Mouse (Mus musculus): ENCODE measurements around the gene Hoxc11.

Gene Hoxc11

DNA sequence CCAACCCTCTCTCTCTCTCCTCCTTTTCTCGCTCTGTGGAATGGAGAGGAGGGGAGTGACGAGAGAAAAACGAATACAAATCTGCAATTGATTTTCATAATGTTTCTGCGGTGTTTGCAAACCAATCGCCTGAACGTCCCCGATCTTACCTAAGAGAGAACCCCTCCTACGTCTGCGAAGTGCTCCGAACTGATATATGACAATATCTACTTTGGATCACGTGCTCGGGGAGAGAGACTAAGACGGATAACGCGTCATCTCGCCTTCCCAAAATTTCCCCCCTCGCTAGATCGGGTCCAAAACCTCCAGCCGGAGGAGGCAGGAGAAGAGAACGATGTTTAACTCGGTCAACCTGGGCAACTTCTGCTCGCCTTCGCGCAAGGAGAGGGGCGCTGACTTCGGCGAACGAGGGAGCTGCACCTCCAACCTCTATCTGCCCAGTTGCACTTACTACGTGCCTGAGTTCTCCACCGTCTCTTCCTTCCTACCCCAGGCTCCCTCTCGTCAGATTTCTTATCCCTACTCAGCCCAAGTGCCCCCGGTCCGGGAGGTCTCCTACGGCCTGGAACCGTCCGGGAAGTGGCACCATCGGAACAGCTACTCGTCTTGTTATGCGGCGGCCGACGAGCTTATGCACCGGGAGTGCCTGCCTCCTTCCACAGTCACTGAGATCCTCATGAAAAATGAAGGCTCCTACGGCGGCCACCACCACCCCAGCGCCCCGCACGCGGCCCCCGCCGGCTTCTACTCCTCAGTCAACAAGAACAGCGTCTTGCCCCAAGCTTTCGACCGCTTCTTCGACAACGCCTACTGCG, at the start of gene Hoxc11:
Hoxc11 (plus strand) TSS at position 236 of the 815 bp plus-strand sequence.
- no peak for DNase-seq (ENCODE audit: low read depth, low spot score)

DNA sequence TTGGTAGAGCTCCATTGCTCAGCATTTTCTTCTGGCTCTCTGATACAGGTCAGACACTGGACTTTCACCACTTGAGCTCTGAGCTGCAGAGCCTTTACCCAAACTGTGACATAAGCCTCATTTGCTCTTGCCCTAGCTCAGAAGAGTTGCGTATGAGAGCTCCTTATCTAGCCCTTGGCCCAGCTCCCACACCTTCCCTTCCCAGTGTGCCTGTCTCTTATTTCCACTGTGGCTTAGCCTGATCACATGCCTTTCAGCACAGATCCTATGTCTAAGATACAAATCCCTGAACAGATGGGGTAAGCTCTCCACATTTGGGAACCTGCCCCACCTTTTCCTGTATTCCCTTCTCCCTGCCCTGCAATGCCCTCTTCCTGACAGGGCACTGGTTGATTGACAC, 49.3 kb upstream of the Hoxc11 start:
- no peak for DNase-seq (ENCODE audit: low read depth, low spot score)

DNA sequence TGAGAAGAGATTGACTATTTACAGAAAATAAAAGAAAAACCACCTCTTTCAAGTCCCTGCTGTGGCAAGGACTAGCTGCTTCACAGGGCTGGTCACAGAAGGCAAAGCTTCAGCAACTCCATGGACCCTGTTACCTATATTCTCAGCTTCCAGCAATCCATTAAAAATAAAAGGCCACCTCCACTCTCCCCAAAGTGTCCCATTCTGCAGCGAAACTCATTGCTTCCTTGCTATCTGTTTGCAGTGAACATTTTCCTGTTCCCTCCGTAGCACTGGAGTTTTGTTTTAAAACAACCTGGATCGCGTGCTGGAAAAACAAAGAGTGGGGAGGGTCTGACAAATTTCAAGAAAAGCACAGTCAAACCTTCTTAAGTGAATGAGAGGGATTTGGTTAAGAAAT, 44.7 kb upstream of the Hoxc11 start:
- DNase-seq (ENCODE audit: low read depth, low spot score): no peak

DNA sequence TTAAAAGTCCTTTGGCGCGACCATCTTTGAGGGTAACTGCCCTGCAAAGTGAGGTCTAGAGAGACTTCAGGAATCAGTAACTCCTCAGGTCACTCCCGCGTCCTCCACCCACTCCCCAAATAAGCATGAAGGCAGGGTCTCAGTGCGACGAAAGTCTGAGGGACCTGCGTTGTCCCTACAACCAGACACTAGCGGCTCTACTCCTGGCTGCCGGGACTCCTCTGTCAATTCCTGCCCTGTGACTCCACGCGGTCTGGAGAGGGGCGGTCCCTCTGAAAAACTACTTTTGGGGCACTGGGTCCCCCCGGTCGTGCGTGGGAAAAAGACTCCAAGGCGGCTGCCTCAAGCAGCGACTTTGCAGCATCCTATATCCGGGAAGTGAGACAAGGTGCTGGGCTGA, 44.2 kb upstream of the Hoxc11 start:
- DNase-seq (ENCODE audit: low read depth, low spot score): no peak

DNA sequence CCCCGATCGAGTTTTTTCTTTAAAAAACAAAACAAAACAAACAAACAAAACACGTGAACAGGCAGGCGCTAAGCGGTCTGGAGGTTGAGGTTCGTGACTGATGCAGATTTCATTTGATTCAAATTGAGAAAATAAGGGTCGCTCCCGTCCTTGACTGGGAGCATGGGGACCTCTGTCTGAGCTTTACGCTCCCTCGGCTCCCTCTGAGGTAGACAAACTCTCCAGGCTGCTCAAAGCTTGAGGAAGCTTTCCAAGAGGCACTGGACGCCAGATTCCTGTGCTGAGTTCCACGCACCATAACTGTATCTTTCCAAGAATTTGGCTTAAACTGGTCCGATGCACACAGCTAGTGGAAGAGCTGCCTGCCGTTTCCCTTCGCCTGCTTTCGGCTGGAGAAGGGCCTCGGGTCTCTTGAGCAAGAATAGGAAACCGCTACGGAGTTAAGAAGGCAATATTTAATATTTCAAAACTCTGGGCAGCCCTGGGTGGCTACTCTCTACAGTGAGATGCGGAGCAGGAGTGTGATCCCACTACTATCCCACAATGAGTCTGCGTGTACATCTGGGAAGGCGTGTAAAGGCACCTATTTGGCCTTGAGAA, 43.6 kb upstream of the Hoxc11 start:
- no peak for DNase-seq (ENCODE audit: low read depth, low spot score)

DNA sequence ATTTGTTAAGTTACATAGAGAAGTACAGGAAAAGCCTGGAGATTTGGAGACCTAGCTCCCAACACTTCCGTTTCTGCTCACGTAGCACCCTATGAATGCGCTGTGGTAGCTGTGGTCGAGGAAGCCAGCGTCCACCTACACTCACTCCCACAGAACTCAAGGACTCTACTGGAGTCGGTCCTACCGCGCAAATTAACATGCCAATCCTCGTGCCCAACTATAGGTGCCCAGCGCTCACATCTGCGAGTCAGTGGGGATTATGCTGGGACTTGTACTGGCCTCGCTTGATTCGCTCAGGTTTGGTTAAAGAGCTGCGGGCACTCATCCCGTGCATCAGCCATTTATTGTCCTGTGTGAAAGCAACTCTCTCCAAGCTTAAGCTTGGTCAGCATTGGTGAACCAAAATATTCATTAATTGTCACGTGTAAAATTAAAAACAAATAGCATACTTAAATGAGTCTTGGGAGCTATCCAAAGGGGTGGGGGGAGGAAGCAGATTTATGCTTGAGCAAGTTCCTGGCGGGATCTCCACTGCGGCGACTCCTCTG, 41.1 kb upstream of the Hoxc11 start:
- no peak for DNase-seq (ENCODE audit: low read depth, low spot score)

DNA sequence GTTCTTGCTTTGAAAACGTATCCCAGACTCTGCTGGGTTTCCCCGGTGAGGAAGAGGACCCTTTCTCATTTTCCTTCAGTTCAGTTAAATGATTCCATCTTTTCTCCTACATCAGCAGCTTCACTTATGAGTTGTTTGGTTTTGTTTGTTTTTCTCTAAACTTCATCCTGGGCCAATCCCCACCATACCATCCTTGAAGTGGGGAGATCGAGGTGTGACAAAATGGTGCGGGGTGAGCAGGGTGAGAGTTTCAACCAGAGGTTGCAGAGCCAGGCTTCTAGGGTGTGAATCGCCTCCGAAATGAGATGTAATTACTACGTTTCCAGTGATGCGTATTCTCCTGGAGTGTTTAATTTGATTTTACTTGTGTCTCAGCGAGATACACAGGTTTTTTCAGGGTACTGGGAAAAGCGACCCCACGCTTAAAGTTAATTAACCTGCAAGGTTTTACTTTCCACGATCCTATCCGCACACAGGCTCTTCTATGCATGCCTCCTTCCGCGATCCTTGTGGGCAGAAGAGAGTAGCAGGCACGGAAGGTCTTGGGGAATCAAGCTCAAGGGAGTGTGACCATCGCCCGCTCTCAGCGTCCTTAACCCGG, 36.2 kb upstream of the Hoxc11 start:
- DNase-seq (ENCODE audit: low read depth, low spot score): no peak

DNA sequence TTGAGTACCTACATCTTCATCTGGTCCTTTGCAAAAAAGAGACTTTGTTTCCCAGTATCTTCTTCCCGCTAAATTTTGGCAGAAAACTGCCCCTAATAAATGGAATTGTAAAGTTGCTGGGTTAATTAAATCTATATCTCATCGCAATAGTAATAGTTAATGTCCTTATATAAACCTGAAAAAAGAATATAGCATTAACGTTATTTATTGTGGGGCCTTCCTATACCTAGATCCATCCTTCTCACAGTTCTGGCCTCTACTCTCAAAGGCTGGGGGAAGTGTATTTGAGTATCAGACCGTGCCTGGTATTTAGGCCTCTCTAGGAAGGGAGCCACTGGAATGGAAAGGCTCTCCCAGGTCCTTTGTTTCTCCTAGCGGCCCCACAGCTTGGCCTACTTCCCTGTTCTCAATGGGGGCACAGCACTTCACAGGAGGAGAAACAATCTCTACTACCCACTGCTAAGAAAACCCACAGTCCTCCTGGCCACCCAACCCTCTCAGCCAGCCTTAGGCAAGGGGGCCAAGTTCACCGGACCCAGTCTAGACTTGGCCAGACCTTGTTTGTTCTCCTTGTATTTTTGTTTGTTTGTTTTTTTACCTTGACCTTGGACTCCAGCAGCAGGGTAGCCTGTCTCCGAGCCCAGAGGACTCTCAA, 35.5 kb upstream of the Hoxc11 start:
- DNase-seq (ENCODE audit: low read depth, low spot score): no peak

DNA sequence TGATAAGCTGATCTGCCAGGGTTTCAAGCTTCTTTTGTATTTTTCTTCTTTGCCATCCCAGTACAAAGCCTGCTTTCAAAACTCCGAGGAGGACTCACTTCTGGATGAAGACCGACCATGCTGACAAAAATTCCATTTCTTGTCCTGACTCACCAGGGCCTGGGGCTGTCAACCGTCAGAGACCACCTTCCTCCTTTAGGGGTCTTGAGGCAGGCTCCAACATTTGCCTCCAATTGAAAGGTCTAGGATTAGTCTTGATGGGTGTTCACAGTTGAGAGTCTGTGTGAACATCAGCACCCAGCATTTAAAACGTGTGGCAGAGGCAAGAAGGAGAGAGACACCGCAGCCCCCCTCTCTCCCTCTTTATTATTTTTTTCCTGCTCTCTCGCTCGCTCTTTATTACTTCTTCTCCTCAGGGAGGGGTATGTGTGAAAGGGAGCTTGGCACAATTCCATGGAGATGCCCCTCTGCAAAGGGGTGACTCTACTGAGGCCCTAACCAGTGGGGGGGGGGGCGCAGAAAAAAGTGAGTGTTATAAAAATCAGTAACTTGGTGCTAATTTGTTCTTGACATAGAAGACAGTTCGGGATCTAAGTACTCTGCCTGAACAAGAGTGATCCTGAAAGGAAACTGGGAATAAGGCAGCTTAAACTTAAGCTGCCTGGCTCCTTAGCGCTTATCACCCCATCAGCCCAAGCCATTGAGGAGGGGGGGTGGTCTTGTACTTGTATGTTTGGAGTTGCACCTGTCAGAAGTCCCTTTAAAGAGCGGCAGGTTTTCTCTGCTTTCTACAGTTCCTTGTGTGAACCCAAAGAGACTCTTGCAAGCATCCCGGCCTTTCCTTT, 34.7 kb upstream of the Hoxc11 start:
- no peak for DNase-seq (ENCODE audit: low read depth, low spot score)

DNA sequence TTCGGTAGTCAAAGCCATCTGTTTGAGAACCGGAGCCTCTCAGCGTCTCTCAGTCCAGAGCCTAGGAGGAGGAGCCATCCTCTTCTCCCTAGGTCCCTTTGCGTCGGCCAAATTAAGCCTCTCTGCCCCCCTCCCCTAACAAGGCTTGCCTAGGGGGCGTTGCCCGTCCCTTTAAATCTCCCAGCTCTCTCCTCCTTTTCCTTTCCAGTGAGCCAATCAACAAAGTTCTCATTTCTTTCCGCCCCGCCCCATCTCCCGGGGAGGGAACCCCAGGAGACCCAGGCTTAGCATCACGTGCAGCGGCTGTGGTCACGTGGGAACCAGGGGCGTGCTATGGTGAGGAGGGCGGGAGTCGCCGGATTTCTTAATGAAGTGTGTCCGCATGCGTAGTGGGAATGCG, 33.6 kb upstream of the Hoxc11 start:
- DNase-seq (ENCODE audit: low read depth, low spot score): peak; percentile 80

DNA sequence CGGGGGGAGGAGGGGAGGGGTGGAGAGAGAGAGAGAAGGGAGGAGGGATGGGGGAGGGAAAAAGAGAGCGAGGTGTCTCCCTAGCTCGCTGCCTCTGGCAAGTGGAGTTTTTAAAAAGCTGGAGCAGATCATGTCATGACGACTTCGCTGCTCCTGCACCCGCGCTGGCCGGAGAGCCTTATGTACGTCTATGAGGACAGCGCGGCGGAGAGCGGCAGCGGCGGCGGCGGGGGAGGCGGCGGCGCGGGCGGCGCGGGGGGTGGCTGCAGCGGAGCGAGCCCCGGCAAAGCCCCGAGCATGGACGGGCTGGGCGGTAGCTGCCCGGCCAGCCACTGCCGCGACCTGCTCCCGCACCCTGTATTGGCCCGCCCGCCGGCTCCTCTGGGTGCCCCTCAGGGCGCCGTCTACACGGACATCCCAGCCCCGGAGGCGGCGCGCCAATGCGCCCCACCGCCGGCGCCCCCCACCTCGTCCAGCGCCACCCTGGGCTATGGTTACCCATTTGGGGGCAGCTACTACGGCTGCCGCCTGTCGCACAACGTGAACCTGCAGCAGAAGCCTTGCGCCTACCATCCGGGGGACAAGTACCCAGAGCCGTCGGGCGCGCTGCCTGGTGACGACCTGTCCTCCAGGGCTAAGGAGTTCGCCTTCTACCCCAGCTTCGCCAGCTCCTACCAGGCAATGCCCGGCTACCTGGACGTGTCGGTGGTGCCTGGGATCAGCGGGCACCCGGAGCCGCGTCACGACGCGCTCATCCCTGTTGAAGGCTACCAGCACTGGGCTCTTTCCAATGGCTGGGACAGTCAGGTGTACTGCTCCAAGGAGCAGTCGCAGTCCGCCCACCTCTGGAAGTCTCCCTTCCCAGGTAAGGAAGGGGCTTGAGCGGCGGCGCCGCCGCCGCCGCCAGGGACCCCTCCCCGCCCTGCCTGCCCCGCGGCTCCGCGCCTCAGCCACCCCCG, 32.9 kb upstream of the Hoxc11 start, which contains the start of gene Hoxc13:
Hoxc13 (plus strand) TSS at position 51 of the 959 bp plus-strand sequence.
- no peak for DNase-seq (ENCODE audit: low read depth, low spot score)

DNA sequence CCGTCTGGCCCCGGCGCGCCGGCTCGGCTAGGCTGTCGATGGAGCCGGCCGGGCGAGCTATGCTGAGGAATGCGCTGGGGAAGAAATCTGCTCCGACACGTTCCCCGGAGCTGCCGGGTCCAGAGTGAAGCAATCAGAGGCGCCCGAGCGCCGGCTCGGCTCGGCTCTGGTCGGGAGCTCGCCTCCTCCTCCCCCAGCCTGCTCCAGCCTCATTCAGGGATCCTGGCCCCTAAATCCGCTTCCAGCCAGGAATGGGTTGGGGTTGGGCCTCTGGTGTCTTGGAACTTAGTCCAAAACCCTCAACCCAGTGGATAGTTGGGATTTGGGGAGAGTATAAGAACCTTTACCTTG, 32.2 kb upstream of the Hoxc11 start:
- DNase-seq (ENCODE audit: low read depth, low spot score): no peak

DNA sequence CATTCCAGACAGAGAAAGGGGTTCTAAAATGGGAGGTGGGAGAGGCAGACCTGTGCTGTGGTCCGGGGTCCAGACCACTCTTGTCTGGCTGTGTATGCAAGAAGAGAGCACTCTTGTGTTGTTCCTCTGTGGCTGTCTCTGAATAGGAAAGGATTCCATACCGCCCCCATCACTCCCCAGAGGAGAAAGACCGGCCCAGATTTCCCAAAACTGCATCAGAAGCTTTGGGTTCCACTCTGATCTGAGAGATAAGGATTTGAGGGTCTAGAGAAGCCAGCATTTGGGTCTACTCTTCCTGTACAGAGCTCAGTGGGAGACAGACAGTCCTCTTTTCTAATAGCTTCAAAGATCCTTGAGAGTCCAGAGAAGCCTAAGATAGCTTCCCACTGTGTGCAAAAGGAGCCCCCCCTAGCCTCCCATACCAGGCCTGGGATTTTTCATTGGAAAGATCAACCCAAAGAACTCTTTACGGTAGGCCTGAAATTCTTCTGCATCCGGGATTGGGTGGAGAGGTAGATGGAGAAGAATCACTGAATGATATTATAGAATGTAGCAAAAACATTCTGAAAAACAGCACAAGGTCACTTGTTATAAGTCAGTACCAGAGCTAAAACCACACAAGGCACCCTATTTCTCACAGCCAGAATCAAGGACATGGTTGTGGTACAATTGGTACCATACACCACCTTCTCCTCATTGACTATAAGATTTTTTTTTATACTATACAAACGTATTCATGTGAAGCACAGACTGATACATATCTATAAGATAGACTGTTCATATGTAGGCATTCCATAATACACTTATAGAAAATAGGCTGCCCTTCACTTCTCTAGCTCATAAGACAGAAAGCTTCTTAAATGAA, 31.4 kb upstream of the Hoxc11 start:
- DNase-seq (ENCODE audit: low read depth, low spot score): no peak

DNA sequence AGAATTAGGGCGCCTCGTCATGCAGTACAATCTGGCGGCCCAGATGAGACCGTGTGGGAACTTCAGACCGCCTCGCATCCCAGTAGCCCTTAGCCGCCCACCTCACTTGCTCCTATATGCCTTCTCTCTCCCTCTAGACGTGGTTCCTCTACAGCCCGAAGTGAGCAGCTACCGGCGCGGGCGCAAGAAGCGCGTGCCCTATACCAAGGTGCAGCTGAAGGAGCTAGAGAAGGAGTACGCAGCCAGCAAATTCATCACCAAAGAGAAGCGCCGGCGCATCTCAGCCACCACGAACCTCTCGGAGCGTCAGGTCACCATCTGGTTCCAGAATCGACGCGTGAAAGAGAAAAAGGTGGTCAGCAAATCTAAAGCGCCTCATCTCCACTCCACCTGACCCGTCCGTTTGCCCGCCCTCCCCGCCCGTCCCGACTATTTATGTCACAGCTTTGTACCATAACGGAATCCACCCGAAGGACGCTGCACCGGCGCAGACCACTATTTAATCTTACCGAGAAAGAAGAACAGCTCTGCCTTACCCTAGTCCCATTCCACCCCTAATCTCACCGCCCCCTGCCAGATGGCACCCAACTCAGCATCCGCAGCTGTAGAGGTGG, 27.1 kb upstream of the Hoxc11 start:
- DNase-seq (ENCODE audit: low read depth, low spot score): no peak

DNA sequence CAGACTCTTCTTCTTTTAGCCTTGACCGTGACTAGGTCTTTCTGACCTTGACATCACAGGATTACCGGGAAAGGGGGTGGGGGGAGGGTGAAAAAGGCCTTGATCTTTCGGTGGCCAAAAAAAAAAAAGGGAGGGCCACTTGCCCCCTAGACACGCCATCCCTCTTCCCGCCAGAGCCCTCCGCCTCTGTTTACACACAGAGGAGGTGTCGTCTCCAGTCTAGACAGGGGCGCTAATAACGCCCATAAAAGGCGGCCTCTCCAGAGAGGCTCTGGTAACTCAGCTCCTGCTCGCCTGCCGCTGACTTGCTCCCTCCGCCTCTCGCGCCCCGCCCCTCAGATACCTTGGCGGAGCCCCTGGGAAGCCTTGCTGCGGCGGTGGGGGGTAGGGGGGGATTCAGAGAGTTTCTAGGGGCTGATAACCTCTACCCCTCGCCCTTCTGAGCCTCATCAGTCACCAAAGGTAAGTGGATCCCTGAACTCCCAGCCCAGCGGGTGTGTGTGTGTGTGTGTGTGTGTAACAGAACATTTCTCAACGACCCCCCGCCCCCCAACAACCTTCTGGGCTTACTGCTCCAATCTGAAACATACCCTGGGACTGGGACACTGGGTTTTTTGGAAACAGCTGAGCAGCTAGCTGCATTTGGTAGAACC, 22.4 kb upstream of the Hoxc11 start:
- DNase-seq (ENCODE audit: low read depth, low spot score): no peak

DNA sequence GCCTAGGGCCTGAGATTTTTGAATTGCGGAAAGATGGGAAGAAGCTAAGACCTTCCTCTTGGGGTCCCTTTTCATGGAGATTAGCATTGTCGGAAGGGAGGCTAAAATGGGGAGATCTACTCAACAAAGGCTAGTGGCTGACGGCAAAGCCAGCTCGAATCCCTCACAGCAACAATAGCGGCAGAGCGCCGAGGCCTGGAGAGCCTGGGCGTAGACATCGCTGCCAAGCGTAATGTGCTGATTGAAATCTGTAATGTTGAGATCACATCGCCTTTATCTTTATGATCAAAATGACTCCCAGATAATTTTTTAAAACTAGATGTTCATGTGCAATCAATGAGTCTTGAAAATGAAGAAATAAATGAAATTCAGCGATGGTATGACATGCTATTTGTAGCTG, 19.8 kb upstream of the Hoxc11 start:
- DNase-seq (ENCODE audit: low read depth, low spot score): no peak

DNA sequence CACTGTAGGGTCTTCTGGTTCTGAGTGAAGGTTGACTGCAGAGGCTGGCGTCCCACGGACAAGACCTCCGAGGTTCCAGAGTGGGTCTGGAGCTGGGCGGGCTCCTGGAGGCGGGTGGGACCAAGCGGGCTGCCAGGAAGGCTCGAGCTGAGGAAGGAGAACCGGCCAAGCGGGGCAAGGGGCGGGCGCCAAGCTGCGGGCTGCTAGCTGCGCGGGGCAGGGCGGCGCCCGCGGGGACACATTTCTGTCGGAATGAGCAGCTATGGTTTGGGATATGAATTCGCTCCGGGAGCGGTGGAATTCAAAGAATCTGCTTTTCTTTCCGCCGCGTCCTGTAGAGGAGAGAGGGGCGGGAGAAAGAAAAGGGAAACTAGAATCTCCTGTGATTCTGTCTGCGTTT, 19.3 kb upstream of the Hoxc11 start:
- DNase-seq (ENCODE audit: low read depth, low spot score): no peak

DNA sequence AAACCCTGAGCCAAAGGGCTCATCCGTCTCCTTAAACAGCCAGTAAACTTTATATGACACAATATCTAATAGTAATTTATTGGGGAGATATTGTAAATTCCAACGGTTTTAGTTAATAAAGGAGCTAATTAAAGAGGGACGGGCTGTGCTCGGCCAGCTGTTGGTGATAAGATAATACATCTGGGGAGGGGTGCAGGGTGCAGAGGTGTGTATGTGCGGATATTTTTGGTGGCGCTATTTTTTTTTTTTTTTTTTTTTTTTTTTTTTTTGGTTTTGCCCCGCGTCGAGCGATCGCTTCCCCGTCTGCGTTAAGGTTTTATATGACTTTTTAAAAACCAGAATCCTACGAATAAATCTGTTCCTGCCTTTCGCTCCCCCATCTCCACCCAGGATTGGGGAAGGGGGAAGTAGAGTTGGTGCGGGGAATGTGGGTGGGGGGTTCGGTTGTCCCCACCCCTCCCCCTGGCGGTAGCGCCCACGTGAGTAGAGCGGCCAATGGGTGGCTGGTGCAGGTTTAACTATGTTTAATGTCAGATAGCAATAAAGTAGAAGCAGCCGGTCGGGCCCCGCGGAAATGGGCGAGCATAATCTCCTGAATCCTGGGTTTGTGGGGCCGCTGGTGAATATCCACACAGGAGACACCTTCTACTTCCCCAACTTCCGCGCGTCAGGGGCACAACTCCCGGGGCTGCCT, 17.8 kb upstream of the Hoxc11 start, which contains the start of gene Hoxc12:
Hoxc12 (plus strand) TSS at position 479 of the 694 bp plus-strand sequence.
- no peak for DNase-seq (ENCODE audit: low read depth, low spot score)
